Mouse (Mus musculus): Measurements from ENCODE around the gene Gm21188.
"Not testable (repeated sequence)": the region's sequence is repeated elsewhere in the genome, so short reads cannot be mapped to it uniquely, and the experiment has no call there.

Gm21188 gene

DNA sequence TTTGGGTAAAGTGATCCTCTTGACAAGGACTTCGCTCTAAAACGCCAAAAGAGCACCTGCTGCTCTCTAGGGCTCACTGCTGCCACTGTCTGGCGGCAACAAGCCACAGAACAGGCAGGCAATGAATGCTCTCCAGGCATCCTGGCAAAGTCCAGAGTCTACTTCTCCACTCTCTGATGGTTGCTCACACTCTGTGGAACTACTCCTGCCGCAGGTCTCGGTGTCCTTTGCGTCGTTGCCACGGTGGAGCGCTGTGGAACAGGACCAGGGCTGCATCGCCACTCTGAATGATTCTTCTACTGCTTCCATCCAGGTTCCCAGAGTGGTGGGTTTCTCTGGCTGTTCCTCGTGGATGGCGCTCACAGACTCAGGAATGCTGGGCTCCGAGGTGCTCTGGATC is 25.6 kb downstream of the Gm21188 start:
- not testable (repeated sequence) for DNase-seq (ENCODE audit: low spot score)

DNA sequence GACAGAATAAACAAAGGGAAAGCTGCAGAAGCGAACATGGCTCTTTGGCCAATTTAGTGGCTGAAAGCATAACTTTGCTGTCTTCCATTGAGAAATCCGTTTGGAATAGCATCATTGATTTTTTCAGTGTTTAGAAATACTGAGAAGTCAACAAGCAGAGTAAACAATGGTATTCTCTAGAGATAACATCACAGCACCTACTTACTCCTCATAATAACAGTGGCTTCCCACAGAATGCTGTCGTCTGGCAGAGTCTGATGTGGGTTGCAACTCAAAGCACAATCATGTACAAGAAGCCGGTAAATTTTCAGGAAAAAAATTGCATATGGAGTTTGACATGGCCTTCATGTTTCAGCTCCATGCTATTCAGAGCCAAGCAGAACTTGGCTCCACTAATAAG is 26.4 kb downstream of the Gm21188 start:
- DNase-seq (ENCODE audit: low spot score) = peak; percentile 1

DNA sequence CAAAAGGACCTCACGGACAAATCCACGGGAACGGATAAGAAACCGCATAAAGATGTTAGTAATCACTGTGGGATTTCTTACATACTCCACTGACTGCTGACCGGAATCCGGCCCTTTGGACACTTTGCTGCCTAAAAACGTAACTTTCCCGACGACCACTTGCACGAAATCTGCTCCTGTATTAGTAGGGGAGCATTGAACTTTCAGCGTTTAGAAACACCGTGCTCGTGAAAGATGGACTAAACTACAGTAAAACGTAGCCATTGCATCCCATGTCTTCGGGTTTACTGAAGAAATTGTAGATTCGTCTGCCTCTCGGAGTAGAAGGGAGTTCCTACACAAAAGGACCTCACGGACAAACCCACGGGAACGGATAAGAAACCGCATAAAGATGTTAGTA is 27.0 kb downstream of the Gm21188 start:
- peak; percentile 10 for DNase-seq (ENCODE audit: low spot score)

DNA sequence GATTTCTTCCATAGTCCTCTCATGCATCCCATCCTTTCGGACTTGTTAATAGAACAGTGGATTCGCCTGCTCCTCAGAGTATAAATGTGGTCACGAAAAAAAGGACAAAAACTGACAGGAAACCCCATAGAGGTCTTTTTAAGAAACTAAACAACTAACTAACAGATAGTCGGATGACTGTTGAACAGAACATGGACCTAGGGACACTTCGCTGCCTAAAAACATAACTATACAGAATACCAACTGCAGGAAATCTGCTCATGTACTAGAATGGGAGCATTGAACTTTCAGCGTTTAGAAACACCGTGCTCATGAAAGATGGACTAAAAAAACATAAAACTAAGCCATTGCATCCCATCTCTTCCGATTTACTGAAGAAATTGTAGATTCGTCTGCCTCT is 27.4 kb downstream of the Gm21188 start:
- DNase-seq (ENCODE audit: low spot score) = peak; percentile 28

DNA sequence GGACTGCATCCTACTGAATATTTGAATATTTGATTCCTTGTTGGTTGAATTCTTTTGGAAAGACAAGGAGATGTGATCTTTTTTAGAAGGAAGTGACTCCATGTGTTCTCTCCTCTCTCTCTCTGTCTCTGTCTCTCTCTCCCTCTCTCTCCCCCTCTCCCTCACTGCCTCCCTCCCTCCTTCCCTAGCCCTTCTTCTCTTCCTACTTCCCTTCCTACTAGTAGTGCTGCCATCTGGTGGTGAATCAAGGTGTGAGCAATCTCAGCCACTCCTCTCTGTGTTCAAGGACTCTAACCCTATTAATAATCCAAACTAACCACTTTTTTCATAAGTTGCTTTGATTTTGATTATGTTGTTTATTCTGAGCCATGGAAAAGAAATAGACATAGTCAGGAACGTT is 30.5 kb downstream of the Gm21188 start:
- DNase-seq (ENCODE audit: low spot score) = peak; percentile 57

DNA sequence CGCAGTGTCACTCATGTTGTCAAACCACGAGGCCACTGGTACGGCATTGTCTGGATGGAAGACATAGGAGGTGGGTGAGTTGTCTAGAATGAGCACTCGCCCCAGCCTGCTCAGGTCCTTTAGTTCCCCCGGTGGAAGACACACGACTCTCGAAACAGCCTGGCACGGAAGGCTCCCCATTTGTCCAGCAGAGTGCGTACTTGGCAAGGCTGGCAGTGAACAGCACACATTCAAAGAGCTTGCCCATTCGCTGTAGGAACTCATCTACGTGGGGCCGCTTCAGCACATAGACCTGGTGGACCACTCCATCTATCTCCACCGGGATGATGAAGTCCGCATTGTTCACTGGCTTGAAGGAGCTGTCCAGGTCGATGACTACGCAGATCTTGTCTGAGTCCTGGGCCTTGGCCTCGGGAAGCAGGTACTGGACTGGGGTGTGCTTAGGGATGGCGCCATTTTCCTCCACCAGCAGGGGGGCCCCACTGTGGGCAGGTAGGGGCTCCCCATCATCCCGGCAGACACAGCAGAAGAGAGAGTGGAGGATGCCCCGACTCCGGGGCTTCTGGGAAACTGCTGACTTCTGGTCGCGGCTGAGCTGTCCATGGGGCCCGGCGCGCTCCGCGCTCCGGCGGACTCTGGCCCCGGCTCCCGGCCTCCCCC is 36.5 kb downstream of the Gm21188 start:
- not testable (repeated sequence) for DNase-seq (ENCODE audit: low spot score)

DNA sequence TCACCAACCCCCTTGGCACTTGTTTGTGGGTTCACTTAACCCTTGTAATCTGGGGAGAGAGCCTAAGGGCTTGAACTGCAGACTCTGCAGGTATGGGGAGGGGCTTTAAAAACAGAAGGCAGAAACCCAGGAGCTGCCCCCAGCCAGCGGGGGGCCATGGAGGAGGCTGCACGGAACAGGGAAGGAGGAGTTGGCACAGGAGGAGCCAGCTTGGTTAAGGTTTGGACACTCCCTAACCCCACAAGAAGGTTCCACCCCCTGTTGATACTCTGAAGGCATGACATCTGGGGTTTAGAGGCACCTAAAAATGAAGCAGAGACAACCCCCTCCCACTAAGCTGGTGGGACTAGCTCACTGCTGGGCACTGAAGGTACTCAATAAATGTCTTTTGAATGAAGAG is 38.0 kb downstream of the Gm21188 start:
- not testable (repeated sequence) for DNase-seq (ENCODE audit: low spot score)

DNA sequence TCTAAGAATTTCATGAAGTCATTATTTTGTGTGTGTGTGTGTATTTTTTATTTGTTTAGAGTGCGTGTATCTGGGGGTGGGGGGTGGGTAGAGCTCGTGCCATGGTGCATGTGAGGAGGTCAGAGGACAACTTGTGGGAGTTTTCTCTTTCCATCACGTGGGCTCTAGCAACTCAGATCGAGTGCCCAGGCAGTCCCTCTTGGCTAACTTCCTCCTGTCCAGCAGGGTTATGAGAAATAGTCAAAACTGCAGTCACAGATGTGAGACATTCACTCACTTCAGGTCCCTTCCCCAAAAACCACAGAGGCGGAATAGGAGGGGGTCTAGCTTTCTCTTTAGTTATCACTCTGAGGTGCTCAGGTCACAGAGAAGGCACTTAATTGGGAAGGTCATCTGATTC is 38.5 kb downstream of the Gm21188 start:
- not testable (repeated sequence) for DNase-seq (ENCODE audit: low spot score)

DNA sequence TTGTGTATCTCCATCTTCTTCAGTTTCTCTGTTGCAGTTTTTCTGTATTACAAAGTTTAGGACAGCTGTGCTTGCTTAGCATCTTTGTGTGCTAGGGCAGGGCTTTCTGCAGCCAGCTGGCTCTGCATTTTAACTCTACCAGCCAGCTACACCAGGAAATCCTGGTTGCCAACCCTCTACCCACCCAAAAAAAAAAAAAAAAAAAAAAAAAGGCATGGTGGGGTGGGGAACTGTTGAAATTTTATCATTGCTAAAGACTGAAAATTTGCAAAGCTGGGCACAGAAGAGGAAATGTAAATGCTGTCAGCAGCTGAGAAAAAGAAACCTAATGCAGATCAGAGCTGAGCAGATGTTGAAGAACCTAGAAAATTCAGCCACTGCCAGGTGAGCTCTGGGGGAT is 41.9 kb downstream of the Gm21188 start:
- not testable (repeated sequence) for DNase-seq (ENCODE audit: low spot score)

DNA sequence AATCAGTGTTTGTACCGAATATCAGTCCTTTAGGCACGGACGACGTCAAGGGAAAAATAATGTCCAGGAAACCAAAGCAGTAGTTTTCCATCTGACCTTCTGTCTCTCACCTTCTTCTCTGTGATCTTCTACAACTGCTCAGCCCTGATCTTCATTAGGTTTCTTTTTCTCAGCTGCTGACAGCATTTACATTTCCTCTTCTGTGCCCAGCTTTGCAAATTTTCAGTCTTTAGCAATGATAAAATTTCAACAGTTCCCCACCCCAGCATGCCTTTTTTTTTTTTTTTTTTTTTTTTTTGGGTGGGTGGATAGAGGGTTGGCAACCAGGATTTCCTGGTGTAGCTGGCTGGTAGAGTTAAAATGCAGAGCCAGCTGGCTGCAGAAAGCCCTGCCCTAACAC is 52.8 kb downstream of the Gm21188 start:
- not testable (repeated sequence) for DNase-seq (ENCODE audit: low spot score)

DNA sequence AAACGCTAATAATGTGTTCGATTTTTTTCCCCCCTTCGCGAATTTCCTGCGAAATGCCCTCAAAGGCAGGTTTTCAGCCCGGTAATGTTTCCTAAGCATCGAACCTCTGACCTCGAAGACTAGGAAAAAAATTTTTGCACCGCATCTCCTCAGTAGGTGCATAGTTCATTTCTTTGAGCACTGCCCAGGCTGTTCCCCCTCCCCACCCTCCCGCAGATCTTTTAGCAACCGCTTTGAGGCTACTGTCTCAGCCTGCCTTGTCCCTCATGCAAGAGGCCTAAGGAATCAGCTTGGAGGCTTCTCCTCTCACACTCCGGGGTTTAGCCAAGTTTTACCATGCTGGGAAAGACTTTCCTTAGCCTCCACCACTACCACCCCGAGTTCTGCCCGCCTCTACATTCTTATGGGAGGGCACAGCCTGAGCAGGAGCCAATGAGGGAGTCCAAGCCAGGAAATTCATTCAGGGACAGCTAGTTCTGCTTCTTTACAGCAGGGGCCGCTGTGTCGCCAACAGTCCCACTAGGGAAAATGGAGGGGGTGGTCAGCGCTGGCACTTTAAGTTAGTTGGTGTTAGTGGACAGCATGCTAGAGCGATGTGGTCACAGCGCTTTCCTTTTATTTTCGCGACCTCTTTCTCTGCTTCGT is 53.4 kb downstream of the Gm21188 start:
- not testable (repeated sequence) for DNase-seq (ENCODE audit: low spot score)

DNA sequence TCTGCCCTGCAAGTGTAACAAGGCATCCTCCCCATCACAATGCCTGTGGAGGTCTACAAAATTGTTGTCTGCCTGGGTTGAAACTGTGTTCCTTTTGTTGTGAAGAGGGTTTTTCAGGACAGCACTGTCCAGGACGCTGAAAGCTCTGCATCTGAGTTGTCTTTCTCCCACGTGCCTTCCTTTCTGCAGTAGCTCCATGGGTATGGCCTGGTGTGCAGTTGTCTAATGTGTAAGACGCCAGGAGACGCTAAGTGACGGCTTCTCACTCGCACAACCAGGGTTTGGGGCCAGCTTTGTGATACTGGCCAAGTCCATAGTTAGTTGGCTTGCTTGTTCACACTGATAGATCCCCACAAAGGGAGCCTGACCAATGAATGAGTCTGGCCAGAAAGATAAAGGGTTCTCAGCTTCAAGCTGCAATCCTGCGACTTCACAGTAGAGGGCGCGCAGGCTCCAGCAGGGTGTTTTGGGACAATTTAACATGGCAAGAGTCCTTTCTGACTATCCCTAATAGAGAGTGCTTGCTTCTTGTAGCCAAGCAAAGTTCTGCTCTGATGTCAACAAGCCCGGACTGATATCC is 60.0 kb downstream of the Gm21188 start:
- DNase-seq (ENCODE audit: low spot score) = not testable (repeated sequence)

DNA sequence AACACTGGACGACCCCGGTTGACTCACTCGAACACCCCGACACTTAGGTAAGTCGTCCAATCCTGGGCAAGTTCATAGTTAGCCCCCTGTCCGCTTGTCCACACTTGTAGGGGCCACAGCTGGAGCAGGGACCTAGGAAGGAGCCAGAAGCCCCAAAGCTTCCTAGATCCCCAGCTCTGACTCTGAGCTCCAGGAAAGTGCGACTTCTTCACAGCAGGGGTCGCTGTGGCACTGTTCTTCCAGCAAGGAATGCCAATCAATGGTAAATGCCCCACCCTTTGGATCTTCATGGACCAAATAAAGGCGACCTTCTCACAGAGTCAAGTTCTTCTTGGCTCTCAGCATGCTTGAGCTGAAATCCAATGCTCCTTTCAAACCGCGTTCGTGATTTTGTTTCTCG is 60.7 kb downstream of the Gm21188 start:
- not testable (repeated sequence) for DNase-seq (ENCODE audit: low spot score)

All from retina, embryonic 14.5 days (tissue).